Mouse (Mus musculus) embryonic fibroblast, embryonic 13.5 days (primary cell): Measurements from ENCODE around the gene Wbp2nl.

Experiments
- CTCF ChIP-seq: IDR thresholded peaks from 2 replicates; pipeline ENCODE4 v1.5.1; 2011; ENCODE audit warnings: mild to moderate bottlenecking, control low read depth, low read length, moderate library complexity, borderline replicate concordance; ENCODE audit not compliant: insufficient read depth
- POLR2A ChIP-seq: IDR thresholded peaks from 2 replicates; pipeline ENCODE4 v1.6.1; 2011; ENCODE audit warnings: low read depth, mild to moderate bottlenecking, control low read depth, low read length, moderate library complexity

DNA sequence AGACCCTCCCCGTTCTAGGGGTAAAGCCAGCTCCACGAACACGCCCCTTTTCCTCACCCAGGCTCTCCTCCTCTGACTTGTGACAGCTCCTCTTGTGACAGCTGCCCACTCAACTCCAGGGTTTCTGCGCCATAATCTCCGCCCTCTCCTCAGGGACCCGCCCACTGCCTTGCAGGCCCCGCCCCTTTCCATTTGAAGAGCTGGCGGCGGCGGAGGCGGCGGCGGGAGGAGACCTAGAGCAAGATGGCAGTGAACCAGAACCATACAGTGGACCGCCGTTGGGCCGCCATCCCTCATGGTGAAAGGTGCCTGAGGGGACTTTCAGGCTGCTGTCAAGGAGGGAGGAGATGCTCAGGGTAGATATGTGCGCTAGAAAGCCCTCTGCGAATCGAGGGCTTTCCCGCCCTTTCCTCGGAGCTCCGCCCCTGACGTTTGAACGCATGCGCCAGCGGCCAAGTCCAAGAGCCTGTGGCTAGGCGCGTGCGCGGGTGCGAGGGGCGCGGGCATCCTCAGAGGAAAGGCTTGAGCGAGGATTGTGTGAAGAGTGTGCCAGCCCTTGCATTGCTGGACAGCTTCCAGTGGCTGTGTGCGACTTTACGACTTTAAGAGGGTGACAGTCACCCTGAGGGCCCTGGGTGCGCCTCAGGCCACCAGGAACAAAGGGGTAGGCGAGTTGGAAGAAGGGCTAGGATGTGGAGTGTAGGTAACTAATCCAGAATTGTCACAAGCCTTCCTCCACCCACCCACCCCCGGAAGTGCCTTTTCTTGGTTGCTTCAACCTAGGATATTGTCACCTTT is at the start of gene Wbp2nl:
- no peak for TF ChIP-seq CTCF
- TF ChIP-seq POLR2A = no peak
